ENCODE assay signal across 24 mouse cellular contexts in the genomic region with DNA sequence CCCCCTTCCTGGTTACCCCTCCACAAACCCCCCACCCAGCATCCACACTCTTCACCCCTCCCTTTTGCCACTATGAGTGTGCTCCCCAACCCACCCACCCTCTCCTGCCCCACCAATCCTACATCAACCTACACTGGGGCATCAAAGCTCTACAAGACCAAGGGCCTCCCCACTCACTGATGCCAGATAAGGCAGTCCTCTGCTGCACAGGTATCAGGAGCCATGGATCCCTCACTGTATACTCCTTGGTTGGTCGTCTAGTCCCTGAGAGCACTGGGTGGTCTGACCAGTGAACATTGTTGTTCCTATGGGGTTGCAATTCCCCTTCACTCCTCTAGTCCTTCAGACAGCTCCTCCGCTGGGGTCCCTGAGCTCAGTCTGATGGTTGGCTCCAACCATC.
A peak's percentile ranks its signal among the peaks of the same experiment; 100 is the strongest.
DNase-seq lines count a peak whose midpoint lies in the region; ATAC-seq lines count a peak whose summit lies in the region.
"Had no signal": no experiment of that assay in that cellular context is flagged by ENCODE, and none has a peak within 500 bp of the region (broad histone marks: within the 10 kb centered on the region; RNA-seq: fewer than 3 reads in every experiment).

No protein-coding gene starts in this region.

- H3K4me3 ChIP-seq in embryonic facial prominence, embryonic 13.5 days: no peak overlapping the region
- no peak overlapping the region for H3K4me3 ChIP-seq in embryonic facial prominence, embryonic 10.5 days
- H3K4me3 ChIP-seq in hindbrain, embryonic 12.5 days: no peak overlapping the region
- H3K4me3 ChIP-seq in hindbrain, embryonic 10.5 days: no peak overlapping the region
- H3K4me3 ChIP-seq in lung, embryonic 15.5 days: no peak overlapping the region
- H3K4me3 ChIP-seq in midbrain, embryonic 12.5 days: no peak overlapping the region
- no peak overlapping the region for H3K4me3 ChIP-seq in midbrain, embryonic 13.5 days (replicated peaks)
- H3K4me3 ChIP-seq: forebrain, embryonic 13.5 days; forebrain, embryonic 15.5 days had no signal

- H3K36me3 ChIP-seq in embryonic facial prominence, embryonic 13.5 days: no peaks in the 10 kb centered on the region
- no peaks in the 10 kb centered on the region for H3K36me3 ChIP-seq in embryonic facial prominence, embryonic 10.5 days (replicated peaks)
- H3K36me3 ChIP-seq in hindbrain, embryonic 12.5 days: no peaks in the 10 kb centered on the region
- no peaks in the 10 kb centered on the region for H3K36me3 ChIP-seq in hindbrain, embryonic 10.5 days
- no peaks in the 10 kb centered on the region for H3K36me3 ChIP-seq in lung, embryonic 15.5 days
- H3K36me3 ChIP-seq in midbrain, embryonic 12.5 days: no peaks in the 10 kb centered on the region
- no peaks in the 10 kb centered on the region for H3K36me3 ChIP-seq in midbrain, embryonic 13.5 days
- H3K36me3 ChIP-seq: forebrain, embryonic 15.5 days; G1E had no signal

- no peaks in the 10 kb centered on the region for H3K4me1 ChIP-seq in embryonic facial prominence, embryonic 13.5 days
- H3K4me1 ChIP-seq in embryonic facial prominence, embryonic 10.5 days: no peaks in the 10 kb centered on the region
- H3K4me1 ChIP-seq in hindbrain, embryonic 12.5 days: no peaks in the 10 kb centered on the region
- no peaks in the 10 kb centered on the region for H3K4me1 ChIP-seq in hindbrain, embryonic 10.5 days (replicated peaks)
- 0 out of 2 replicates have a peak, but pooled peaks cover 3% of the 10 kb centered on the region for H3K4me1 ChIP-seq in lung, embryonic 15.5 days
- no peaks in the 10 kb centered on the region for H3K4me1 ChIP-seq in midbrain, embryonic 12.5 days
- H3K4me1 ChIP-seq in midbrain, embryonic 13.5 days (replicated peaks): no peaks in the 10 kb centered on the region
- H3K4me1 ChIP-seq: forebrain, embryonic 13.5 days; forebrain, embryonic 15.5 days had no signal

- no peak overlapping the region for H3K4me2 ChIP-seq in embryonic facial prominence, embryonic 13.5 days
- H3K4me2 ChIP-seq in hindbrain, embryonic 12.5 days (replicated peaks): no peak overlapping the region
- no peak overlapping the region for H3K4me2 ChIP-seq in lung, embryonic 15.5 days
- H3K4me2 ChIP-seq in midbrain, embryonic 12.5 days (replicated peaks): no peak overlapping the region
- H3K4me2 ChIP-seq in midbrain, embryonic 13.5 days (replicated peaks): no peak overlapping the region
- H3K4me2 ChIP-seq: forebrain, embryonic 13.5 days; forebrain, embryonic 15.5 days had no signal

- H3K27me3 ChIP-seq in embryonic facial prominence, embryonic 13.5 days: no peaks in the 10 kb centered on the region
- H3K27me3 ChIP-seq in embryonic facial prominence, embryonic 10.5 days (replicated peaks; ENCODE audit: low read depth, poor library complexity, severe bottlenecking): no peaks in the 10 kb centered on the region
- H3K27me3 ChIP-seq in hindbrain, embryonic 12.5 days: no peaks in the 10 kb centered on the region
- no peaks in the 10 kb centered on the region for H3K27me3 ChIP-seq in hindbrain, embryonic 10.5 days (ENCODE audit: insufficient read depth, poor library complexity, severe bottlenecking)
- no peaks in the 10 kb centered on the region for H3K27me3 ChIP-seq in lung, embryonic 15.5 days
- H3K27me3 ChIP-seq in midbrain, embryonic 12.5 days: no peaks in the 10 kb centered on the region
- H3K27me3 ChIP-seq in midbrain, embryonic 13.5 days: no peaks in the 10 kb centered on the region
- H3K27me3 ChIP-seq: CH12.LX; forebrain, embryonic 13.5 days; forebrain, embryonic 15.5 days; Patski had no signal

- H3K27ac ChIP-seq in embryonic facial prominence, embryonic 13.5 days: no peak overlapping the region
- H3K27ac ChIP-seq in embryonic facial prominence, embryonic 10.5 days (replicated peaks): no peak overlapping the region
- no peak overlapping the region for H3K27ac ChIP-seq in hindbrain, embryonic 12.5 days
- no peak overlapping the region for H3K27ac ChIP-seq in hindbrain, embryonic 10.5 days
- no peak overlapping the region for H3K27ac ChIP-seq in lung, embryonic 15.5 days
- no peak overlapping the region for H3K27ac ChIP-seq in midbrain, embryonic 12.5 days (replicated peaks)
- no peak overlapping the region for H3K27ac ChIP-seq in midbrain, embryonic 13.5 days
- H3K27ac ChIP-seq: forebrain, embryonic 13.5 days; forebrain, embryonic 15.5 days had no signal

- ATAC-seq in embryonic facial prominence, embryonic 13.5 days (ENCODE audit: insufficient number of reproducible peaks, insufficient read depth, low FRiP score, low TSS enrichment, low read depth): 0 out of 2 replicates have a peak, but pooled peaks have one; percentile 20
- ATAC-seq in hindbrain, embryonic 12.5 days (ENCODE audit: low FRiP score): peak; percentile 60; the same call in 1 of the 2 replicates
- peak; percentile 19; the same call in 1 of the 2 replicates for ATAC-seq in lung, embryonic 15.5 days (ENCODE audit: borderline replicate concordance, extremely low read depth, low FRiP score, low TSS enrichment)
- ATAC-seq in midbrain, embryonic 12.5 days (ENCODE audit: low FRiP score, low read depth): peak; percentile 65
- ATAC-seq in midbrain, embryonic 13.5 days: no peak
- ATAC-seq: activated CD4-positive, CD25-positive, alpha-beta regulatory T cell, adult 4 months; CD4-positive, CD25-positive, alpha-beta regulatory T cell, adult 4 months; forebrain, embryonic 13.5 days; forebrain, embryonic 15.5 days; Patski had no signal

- no peak overlapping the region for H3K9ac ChIP-seq in embryonic facial prominence, embryonic 13.5 days
- H3K9ac ChIP-seq in hindbrain, embryonic 12.5 days: no peak overlapping the region
- H3K9ac ChIP-seq in lung, embryonic 15.5 days: no peak overlapping the region
- H3K9ac ChIP-seq in midbrain, embryonic 12.5 days (replicated peaks): no peak overlapping the region
- H3K9ac ChIP-seq in midbrain, embryonic 13.5 days (replicated peaks): no peak overlapping the region
- H3K9ac ChIP-seq: forebrain, embryonic 13.5 days; forebrain, embryonic 15.5 days had no signal

- WGBS in embryonic facial prominence, embryonic 13.5 days: 89% methylated on average over 2 of the region's 2 CpGs
- 86% methylated on average over 2 of the region's 2 CpGs for WGBS in embryonic facial prominence, embryonic 10.5 days
- WGBS in hindbrain, embryonic 12.5 days: 89% methylated on average over 2 of the region's 2 CpGs
- WGBS in hindbrain, embryonic 10.5 days: 97% methylated on average over 2 of the region's 2 CpGs
- 88% methylated on average over 2 of the region's 2 CpGs for WGBS in lung, embryonic 15.5 days
- 83% methylated on average over 2 of the region's 2 CpGs for WGBS in midbrain, embryonic 12.5 days
- WGBS in midbrain, embryonic 13.5 days: 96% methylated on average over 2 of the region's 2 CpGs

- no peaks in the 10 kb centered on the region for H3K9me3 ChIP-seq in embryonic facial prominence, embryonic 13.5 days
- no peaks in the 10 kb centered on the region for H3K9me3 ChIP-seq in embryonic facial prominence, embryonic 10.5 days
- H3K9me3 ChIP-seq in hindbrain, embryonic 12.5 days (replicated peaks): no peaks in the 10 kb centered on the region
- H3K9me3 ChIP-seq in hindbrain, embryonic 10.5 days: no peaks in the 10 kb centered on the region
- H3K9me3 ChIP-seq in lung, embryonic 15.5 days: no peaks in the 10 kb centered on the region
- H3K9me3 ChIP-seq in midbrain, embryonic 12.5 days: no peaks in the 10 kb centered on the region
- no peaks in the 10 kb centered on the region for H3K9me3 ChIP-seq in midbrain, embryonic 13.5 days
- H3K9me3 ChIP-seq: forebrain, embryonic 13.5 days; forebrain, embryonic 15.5 days had no signal

- no peak for DNase-seq in embryonic facial prominence, embryonic 10.5 days (ENCODE audit: low spot score)
- no peak for DNase-seq in hindbrain, embryonic 10.5 days (ENCODE audit: low spot score)
- no peak for DNase-seq in lung, postnatal 4 days
- DNase-seq: adrenal gland, adult 8-10 months; adrenal gland, postnatal 14 days; adrenal gland, postnatal 36 days; B cell, adult 2 months; cerebellum, adult 11-12 months; cerebellum, adult 2 months; cerebellum, adult 9-10 months; cerebellum, postnatal 10 days; cerebellum, postnatal 25 days had no signal
